Mouse (Mus musculus): Measurements from ENCODE around the gene Pard3. TPM values are rescaled to one million over a fixed set of nuclear protein-coding genes. Genes with fewer than 3 reads are reported as not detected.

Pard3 gene
- polyA plus RNA-seq, 1 experiment from 2014 or later = 16.4 TPM

- Histone ChIP-seq H3K27ac (ENCODE audit: low read length) (no peak overlapping the region), H3K4me1 (replicated peaks; ENCODE audit: control insufficient read depth, insufficient read depth, low read length) (no peaks in the 10 kb centered on the region), H3K9me3 (ENCODE audit: control insufficient read depth, low read length) (no peaks in the 10 kb centered on the region), H3K9ac (replicated peaks; ENCODE audit: low read depth, low read length) (no peak overlapping the region), H3K36me3 (ENCODE audit: control insufficient read depth, insufficient read depth) (no peaks in the 10 kb centered on the region), H3K4me3 (replicated peaks; ENCODE audit: low read length) (no peak overlapping the region), H3K27me3 (replicated peaks; ENCODE audit: control insufficient read depth, insufficient read depth, low read length) (no peaks in the 10 kb centered on the region), H3K4me2 (ENCODE audit: low read length) (no peak overlapping the region)
- ATAC-seq = no peak
- 100% methylated on average over 2 of the region's 2 CpGs for WGBS
Measured at GRCm38 (mm10) chr8:127140945-127141344, 77.3 kb downstream of the Pard3 start.

GRCm38 (mm10) chr8:127143641-127144040 lies 79.9 kb downstream of the Pard3 start:
- Histone ChIP-seq H3K9ac (replicated peaks; ENCODE audit: low read depth, low read length) (no peak overlapping the region), H3K9me3 (ENCODE audit: control insufficient read depth, low read length) (no peaks in the 10 kb centered on the region), H3K4me1 (replicated peaks; ENCODE audit: control insufficient read depth, insufficient read depth, low read length) (peaks cover 1% of the 10 kb centered on the region; the same call in 1 of the 2 replicates), H3K36me3 (ENCODE audit: control insufficient read depth, insufficient read depth) (no peaks in the 10 kb centered on the region), H3K27me3 (replicated peaks; ENCODE audit: control insufficient read depth, insufficient read depth, low read length) (no peaks in the 10 kb centered on the region), H3K27ac (ENCODE audit: low read length) (no peak overlapping the region), H3K4me3 (replicated peaks; ENCODE audit: low read length) (no peak overlapping the region), H3K4me2 (ENCODE audit: low read length) (no peak overlapping the region)
- ATAC-seq = no peak
- WGBS = 68% methylated on average over 7 of the region's 7 CpGs

DNA sequence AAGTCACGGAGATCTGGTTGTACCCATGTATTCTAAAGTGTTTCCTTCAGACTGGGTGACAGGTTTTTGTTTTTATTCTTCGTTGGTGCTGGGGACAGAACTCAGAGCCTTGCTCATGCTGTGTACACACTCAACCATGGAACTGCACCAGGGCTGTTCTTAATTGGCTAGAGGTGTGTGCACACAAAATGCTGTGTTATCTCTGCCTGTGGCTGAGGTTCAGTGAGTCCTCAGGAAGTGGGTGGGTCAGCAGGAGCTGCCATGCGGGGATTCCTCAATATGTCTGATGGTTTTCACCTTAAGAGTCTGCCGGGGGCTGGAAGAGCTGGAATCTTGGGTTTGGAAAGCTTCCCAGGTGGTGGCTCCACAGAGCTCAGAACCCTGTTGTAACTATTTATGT lies 80.9 kb downstream of the Pard3 start:
- ATAC-seq = no peak
- WGBS = 53% methylated on average over 4 of the region's 4 CpGs

GRCm38 (mm10) chr8:127145135-127145534 lies 81.4 kb downstream of the Pard3 start:
- H3K4me2 ChIP-seq (ENCODE audit: low read length) = no peak overlapping the region
- H3K27me3 ChIP-seq (replicated peaks; ENCODE audit: control insufficient read depth, insufficient read depth, low read length) = no peaks in the 10 kb centered on the region
- peaks cover 4% of the 10 kb centered on the region; the same call in 1 of the 2 replicates for H3K4me1 ChIP-seq (replicated peaks; ENCODE audit: control insufficient read depth, insufficient read depth, low read length)
- 45% methylated on average over 4 of the region's 4 CpGs for WGBS
- H3K27ac ChIP-seq (ENCODE audit: low read length) = no peak overlapping the region
- H3K9ac ChIP-seq (replicated peaks; ENCODE audit: low read depth, low read length) = no peak overlapping the region
- no peak overlapping the region for H3K4me3 ChIP-seq (replicated peaks; ENCODE audit: low read length)
- ATAC-seq = no peak
- no peaks in the 10 kb centered on the region for H3K9me3 ChIP-seq (ENCODE audit: control insufficient read depth, low read length)
- H3K36me3 ChIP-seq (ENCODE audit: control insufficient read depth, insufficient read depth) = no peaks in the 10 kb centered on the region

More for the DNA sequence above, 80.9 kb downstream of the Pard3 start:
- no peaks in the 10 kb centered on the region for H3K36me3 ChIP-seq (ENCODE audit: control insufficient read depth, insufficient read depth)
- H3K4me1 ChIP-seq (replicated peaks; ENCODE audit: control insufficient read depth, insufficient read depth, low read length) = peaks cover 4% of the 10 kb centered on the region; the same call in 1 of the 2 replicates
- H3K9me3 ChIP-seq (ENCODE audit: control insufficient read depth, low read length) = no peaks in the 10 kb centered on the region
- H3K4me2 ChIP-seq (ENCODE audit: low read length) = no peak overlapping the region
- H3K27me3 ChIP-seq (replicated peaks; ENCODE audit: control insufficient read depth, insufficient read depth, low read length) = no peaks in the 10 kb centered on the region
- H3K4me3 ChIP-seq (replicated peaks; ENCODE audit: low read length) = no peak overlapping the region
- H3K27ac ChIP-seq (ENCODE audit: low read length) = no peak overlapping the region
- H3K9ac ChIP-seq (replicated peaks; ENCODE audit: low read depth, low read length) = no peak overlapping the region

DNA sequence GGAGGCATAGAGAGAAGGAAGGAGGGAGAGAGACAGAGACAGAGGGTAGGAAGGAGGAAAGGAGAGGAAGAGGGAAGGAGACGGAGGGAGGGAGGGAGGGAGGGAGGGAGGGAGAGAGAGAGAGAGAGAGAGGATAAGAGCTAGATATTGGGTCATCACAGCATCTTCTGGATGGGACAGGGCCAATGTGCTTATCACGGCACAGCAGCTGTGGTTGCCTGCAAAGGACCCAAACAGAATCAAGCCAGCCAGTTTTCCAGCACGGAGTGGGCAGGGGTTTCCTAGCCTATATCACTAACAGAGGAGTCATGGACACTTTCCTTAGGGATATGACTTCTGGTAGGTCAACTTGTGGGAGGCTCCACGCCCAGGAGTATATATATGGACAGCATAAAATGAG lies 82.4 kb downstream of the Pard3 start:
- no peaks in the 10 kb centered on the region for H3K9me3 ChIP-seq (ENCODE audit: control insufficient read depth, low read length)
- peaks cover 4% of the 10 kb centered on the region; the same call in 1 of the 2 replicates for H3K4me1 ChIP-seq (replicated peaks; ENCODE audit: control insufficient read depth, insufficient read depth, low read length)
- H3K27me3 ChIP-seq (replicated peaks; ENCODE audit: control insufficient read depth, insufficient read depth, low read length) = no peaks in the 10 kb centered on the region
- no peaks in the 10 kb centered on the region for H3K36me3 ChIP-seq (ENCODE audit: control insufficient read depth, insufficient read depth)
- no peak overlapping the region for H3K9ac ChIP-seq (replicated peaks; ENCODE audit: low read depth, low read length)
- 82% methylated on average over 4 of the region's 4 CpGs for WGBS
- no peak overlapping the region for H3K4me2 ChIP-seq (ENCODE audit: low read length)
- H3K27ac ChIP-seq (ENCODE audit: low read length) = no peak overlapping the region
- no peak overlapping the region for H3K4me3 ChIP-seq (replicated peaks; ENCODE audit: low read length)
- ATAC-seq = no peak

DNA sequence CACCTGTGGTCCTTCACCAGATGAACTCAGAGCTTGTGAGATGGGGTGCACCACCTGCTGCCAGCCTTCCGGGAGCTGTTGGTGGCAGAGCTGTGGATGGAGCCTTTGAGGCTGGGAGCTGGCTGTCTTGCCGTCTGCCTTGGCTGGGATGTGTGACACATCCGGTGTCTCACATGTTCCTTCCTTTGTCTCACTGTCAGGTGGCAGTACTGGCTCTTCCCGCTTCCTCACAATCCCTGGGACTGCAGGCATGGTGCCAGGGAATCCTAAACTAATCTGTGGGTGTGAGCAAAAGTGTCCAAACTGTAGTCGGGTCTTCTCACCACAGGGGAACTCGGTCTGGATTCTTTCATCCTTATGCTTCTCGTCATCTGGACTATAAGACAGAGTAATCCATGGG lies 85.1 kb downstream of the Pard3 start:
- no peak for ATAC-seq
- WGBS = 44% methylated on average over 7 of the region's 7 CpGs
- Histone ChIP-seq H3K4me3 (replicated peaks; ENCODE audit: low read length) (no peak overlapping the region), H3K9ac (replicated peaks; ENCODE audit: low read depth, low read length) (no peak overlapping the region), H3K27ac (ENCODE audit: low read length) (no peak overlapping the region), H3K4me1 (replicated peaks; ENCODE audit: control insufficient read depth, insufficient read depth, low read length) (peaks cover 4% of the 10 kb centered on the region; the same call in 1 of the 2 replicates), H3K36me3 (ENCODE audit: control insufficient read depth, insufficient read depth) (no peaks in the 10 kb centered on the region), H3K4me2 (ENCODE audit: low read length) (no peak overlapping the region), H3K27me3 (replicated peaks; ENCODE audit: control insufficient read depth, insufficient read depth, low read length) (no peaks in the 10 kb centered on the region), H3K9me3 (ENCODE audit: control insufficient read depth, low read length) (no peaks in the 10 kb centered on the region)

GRCm38 (mm10) chr8:127150645-127151044 lies 87.0 kb downstream of the Pard3 start:
- H3K4me2 ChIP-seq (ENCODE audit: low read length) = no peak overlapping the region
- no peaks in the 10 kb centered on the region for H3K27me3 ChIP-seq (replicated peaks; ENCODE audit: control insufficient read depth, insufficient read depth, low read length)
- H3K27ac ChIP-seq (ENCODE audit: low read length) = no peak overlapping the region
- H3K9me3 ChIP-seq (ENCODE audit: control insufficient read depth, low read length) = no peaks in the 10 kb centered on the region
- 81% methylated on average over 4 of the region's 4 CpGs for whole genome bisulfite sequencing
- no peak for ATAC-seq
- no peaks in the 10 kb centered on the region for H3K36me3 ChIP-seq (ENCODE audit: control insufficient read depth, insufficient read depth)
- H3K9ac ChIP-seq (replicated peaks; ENCODE audit: low read depth, low read length) = no peak overlapping the region
- peaks cover 4% of the 10 kb centered on the region; the same call in 1 of the 2 replicates for H3K4me1 ChIP-seq (replicated peaks; ENCODE audit: control insufficient read depth, insufficient read depth, low read length)
- no peak overlapping the region for H3K4me3 ChIP-seq (replicated peaks; ENCODE audit: low read length)

GRCm38 (mm10) chr8:127151706-127152105 lies 88.0 kb downstream of the Pard3 start:
- no peaks in the 10 kb centered on the region for H3K36me3 ChIP-seq (ENCODE audit: control insufficient read depth, insufficient read depth)
- no peak overlapping the region for H3K4me3 ChIP-seq (replicated peaks; ENCODE audit: low read length)
- no peaks in the 10 kb centered on the region for H3K9me3 ChIP-seq (ENCODE audit: control insufficient read depth, low read length)
- whole genome bisulfite sequencing = 78% methylated on average over 3 of the region's 3 CpGs
- ATAC-seq = no peak
- H3K27me3 ChIP-seq (replicated peaks; ENCODE audit: control insufficient read depth, insufficient read depth, low read length) = no peaks in the 10 kb centered on the region
- H3K4me1 ChIP-seq (replicated peaks; ENCODE audit: control insufficient read depth, insufficient read depth, low read length) = peaks cover 4% of the 10 kb centered on the region; the same call in 1 of the 2 replicates
- no peak overlapping the region for H3K4me2 ChIP-seq (ENCODE audit: low read length)
- no peak overlapping the region for H3K27ac ChIP-seq (ENCODE audit: low read length)
- H3K9ac ChIP-seq (replicated peaks; ENCODE audit: low read depth, low read length) = no peak overlapping the region

GRCm38 (mm10) chr8:127157087-127157486 lies 93.4 kb downstream of the Pard3 start:
- H3K36me3 ChIP-seq (ENCODE audit: control insufficient read depth, insufficient read depth) = no peaks in the 10 kb centered on the region
- no peak overlapping the region for H3K4me3 ChIP-seq (replicated peaks; ENCODE audit: low read length)
- no peak overlapping the region for H3K4me2 ChIP-seq (ENCODE audit: low read length)
- no peaks in the 10 kb centered on the region for H3K4me1 ChIP-seq (replicated peaks; ENCODE audit: control insufficient read depth, insufficient read depth, low read length)
- ATAC-seq = no peak
- H3K27ac ChIP-seq (ENCODE audit: low read length) = no peak overlapping the region
- no peak overlapping the region for H3K9ac ChIP-seq (replicated peaks; ENCODE audit: low read depth, low read length)
- 46% methylated on average over 8 of the region's 8 CpGs for WGBS
- H3K9me3 ChIP-seq (ENCODE audit: control insufficient read depth, low read length) = no peaks in the 10 kb centered on the region
- no peaks in the 10 kb centered on the region for H3K27me3 ChIP-seq (replicated peaks; ENCODE audit: control insufficient read depth, insufficient read depth, low read length)

GRCm38 (mm10) chr8:127159421-127159966 lies 95.8 kb downstream of the Pard3 start:
- no peaks in the 10 kb centered on the region for H3K36me3 ChIP-seq (ENCODE audit: control insufficient read depth, insufficient read depth)
- H3K9me3 ChIP-seq (ENCODE audit: control insufficient read depth, low read length) = no peaks in the 10 kb centered on the region
- 70% methylated on average over 3 of the region's 3 CpGs for WGBS
- H3K27ac ChIP-seq (ENCODE audit: low read length) = no peak overlapping the region
- no peaks in the 10 kb centered on the region for H3K4me1 ChIP-seq (replicated peaks; ENCODE audit: control insufficient read depth, insufficient read depth, low read length)
- no peaks in the 10 kb centered on the region for H3K27me3 ChIP-seq (replicated peaks; ENCODE audit: control insufficient read depth, insufficient read depth, low read length)
- no peak overlapping the region for H3K4me2 ChIP-seq (ENCODE audit: low read length)
- no peak overlapping the region for H3K4me3 ChIP-seq (replicated peaks; ENCODE audit: low read length)
- no peak for ATAC-seq
- H3K9ac ChIP-seq (replicated peaks; ENCODE audit: low read depth, low read length) = no peak overlapping the region
